Mouse (Mus musculus) intestine, embryonic 16.5 days (tissue): ENCODE measurements at regions not wholly inside any gene's neighbourhood (a gene's known extent, or its start where the extent isn't known, plus 50 kb on each side); places are given as distances from the start of the nearest gene placed in this dataset.

Source experiments
- ATAC-seq: fragments of 200-750 bp; cut with Nextera tagmentation; 2 replicates; pipeline ENCODE4 v1.8.0; 2017; ENCODE audit warnings: moderate TSS enrichment, moderate library complexity
- H3K27ac ChIP-seq: fragments of 300-500 bp; sonication (generic); 2 replicates; pipeline ENCODE4 v1.5.1; 2014; ENCODE audit warnings: mild to moderate bottlenecking, low read length
- H3K27me3 ChIP-seq: fragments of 300-500 bp; sonication (generic); replicated peaks from 2 replicates; pipeline ENCODE4 v1.6.1; 2014; ENCODE audit warnings: low read length, control low read depth, mixed read lengths; ENCODE audit not compliant: control insufficient read depth, insufficient read depth
- H3K36me3 ChIP-seq: fragments of 300-500 bp; sonication (generic); 2 replicates; pipeline ENCODE4 v1.6.1; 2014; ENCODE audit warnings: low read length, control low read depth; ENCODE audit not compliant: control insufficient read depth, insufficient read depth
- H3K4me1 ChIP-seq: fragments of 300-500 bp; sonication (generic); 2 replicates; pipeline ENCODE4 v1.6.1; 2014; ENCODE audit warnings: low read length, control low read depth, mixed read lengths; ENCODE audit not compliant: control insufficient read depth, insufficient read depth
- H3K4me2 ChIP-seq: fragments of 300-500 bp; sonication (generic); 2 replicates; pipeline ENCODE4 v1.6.1; 2014; ENCODE audit warnings: low read depth, low read length, control low read depth
- H3K4me3 ChIP-seq: fragments of 300-500 bp; sonication (generic); 2 replicates; pipeline ENCODE4 v1.5.1; 2014; ENCODE audit warnings: mild to moderate bottlenecking, low read length
- H3K9ac ChIP-seq: fragments of 300-500 bp; sonication (generic); 2 replicates; pipeline ENCODE4 v1.6.1; 2014; ENCODE audit warnings: low read depth, low read length
- H3K9me3 ChIP-seq: fragments of 300-500 bp; sonication (generic); 2 replicates; pipeline ENCODE4 v1.6.1; 2016; ENCODE audit warnings: low read length, control low read depth; ENCODE audit not compliant: control insufficient read depth
- WGBS: fragments of 180-500 bp; shearing (Covaris S2); extraction: QIAGEN DNeasy Blood & Tissue Kit; methylation state at CpG from one replicate; pipeline ENCODE4 v1.1.7; 2014; 5-methylcytosine and 5-hydroxymethylcytosine counted together

DNA sequence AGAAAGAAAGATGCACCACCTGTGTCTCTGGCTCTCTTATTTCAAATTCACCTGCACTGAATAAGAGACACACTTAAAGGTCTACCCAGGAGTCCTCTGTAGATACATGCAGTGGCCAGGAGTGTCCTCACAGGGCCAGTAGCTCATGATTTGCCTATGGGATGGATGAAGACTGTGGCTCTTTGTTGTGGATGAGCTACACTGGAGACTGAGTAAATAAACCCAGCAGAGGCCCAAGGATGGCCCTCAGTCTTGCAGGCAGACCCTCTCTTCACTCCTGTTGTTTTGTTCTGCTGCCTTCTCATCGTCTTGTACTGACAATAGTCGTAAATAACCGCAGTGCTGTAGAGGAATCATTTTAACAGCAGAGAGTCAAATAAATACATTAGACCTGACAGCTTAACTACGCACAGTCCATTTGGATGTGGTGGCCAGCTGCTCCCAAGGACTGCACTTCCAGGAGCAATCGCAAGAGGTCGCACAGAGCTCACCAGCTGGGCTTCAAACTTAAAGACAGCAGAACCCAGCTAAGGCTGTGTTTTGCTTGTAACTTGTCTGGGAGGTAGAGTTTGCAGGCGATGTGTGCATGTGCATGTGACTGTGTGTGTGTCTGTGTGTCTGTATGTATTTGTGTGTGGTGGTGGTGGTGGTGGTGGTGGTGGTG, 328.6 kb upstream of the Camk1g start:
- Histone ChIP-seq H3K4me2 (no peak overlapping the region), H3K9me3 (no peaks in the 10 kb centered on the region), H3K27ac (no peak overlapping the region), H3K27me3 (no peaks in the 10 kb centered on the region), H3K36me3 (no peaks in the 10 kb centered on the region), H3K9ac (no peak overlapping the region), H3K4me3 (no peak overlapping the region), H3K4me1 (peaks cover 3% of the 10 kb centered on the region; the same call in 1 of the 2 replicates)
- WGBS: 9% methylated on average over 7 of the region's 7 CpGs
- ATAC-seq: peak; percentile 50; the same call in 1 of the 2 replicates

DNA sequence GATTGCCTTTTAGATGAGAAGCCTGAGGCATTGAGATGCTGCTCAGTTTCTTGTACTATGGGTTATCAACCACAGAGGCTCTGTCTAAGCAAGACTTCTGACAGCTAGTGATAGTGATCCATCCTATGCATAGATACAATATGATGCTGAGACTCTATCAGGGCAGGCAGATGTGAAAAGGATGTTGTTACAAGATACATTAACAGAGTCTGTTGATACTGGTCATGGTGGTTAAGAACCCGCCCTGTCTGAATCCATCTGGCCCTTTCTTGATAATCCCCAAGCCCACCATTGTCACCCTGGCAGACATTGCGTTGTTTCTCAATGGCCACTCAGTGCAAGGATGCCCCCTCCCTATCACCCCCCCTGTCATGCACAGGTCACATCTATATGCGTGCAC, 327.8 kb upstream of the Camk1g start:
- Histone ChIP-seq H3K27ac (no peak overlapping the region), H3K27me3 (no peaks in the 10 kb centered on the region), H3K9me3 (no peaks in the 10 kb centered on the region), H3K4me3 (no peak overlapping the region), H3K4me2 (no peak overlapping the region), H3K9ac (no peak overlapping the region), H3K36me3 (no peaks in the 10 kb centered on the region), H3K4me1 (peaks cover under 1% of the 10 kb centered on the region; the same call in 1 of the 2 replicates)
- 87% methylated on average over 3 of the region's 3 CpGs for WGBS
- ATAC-seq: no peak

DNA sequence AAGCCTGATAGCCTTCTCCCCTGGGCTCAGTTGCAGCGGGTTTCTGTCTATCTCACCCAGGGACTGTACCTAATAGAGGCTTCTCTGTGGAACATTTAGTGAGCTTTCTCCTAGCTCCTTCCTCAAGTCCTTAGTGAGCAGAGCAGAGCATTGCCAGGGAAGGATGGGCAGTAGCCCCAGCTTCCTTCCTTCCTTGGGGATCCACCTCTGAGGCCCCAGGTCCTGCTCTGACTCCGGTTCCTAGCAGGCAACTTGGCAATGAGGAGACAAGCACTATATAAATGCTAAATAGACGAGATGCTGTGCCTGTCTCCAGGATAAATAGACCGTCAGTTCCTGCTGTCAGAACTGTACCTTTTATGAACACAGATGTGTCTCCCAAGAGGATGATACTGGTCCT, 326.9 kb upstream of the Camk1g start:
- Histone ChIP-seq H3K27me3 (no peaks in the 10 kb centered on the region), H3K4me1 (no peaks in the 10 kb centered on the region), H3K9ac (no peak overlapping the region), H3K4me2 (no peak overlapping the region), H3K9me3 (no peaks in the 10 kb centered on the region), H3K36me3 (no peaks in the 10 kb centered on the region), H3K27ac (no peak overlapping the region), H3K4me3 (no peak overlapping the region)
- no peak for ATAC-seq
- 62% methylated on average over 4 of the region's 4 CpGs for WGBS

DNA sequence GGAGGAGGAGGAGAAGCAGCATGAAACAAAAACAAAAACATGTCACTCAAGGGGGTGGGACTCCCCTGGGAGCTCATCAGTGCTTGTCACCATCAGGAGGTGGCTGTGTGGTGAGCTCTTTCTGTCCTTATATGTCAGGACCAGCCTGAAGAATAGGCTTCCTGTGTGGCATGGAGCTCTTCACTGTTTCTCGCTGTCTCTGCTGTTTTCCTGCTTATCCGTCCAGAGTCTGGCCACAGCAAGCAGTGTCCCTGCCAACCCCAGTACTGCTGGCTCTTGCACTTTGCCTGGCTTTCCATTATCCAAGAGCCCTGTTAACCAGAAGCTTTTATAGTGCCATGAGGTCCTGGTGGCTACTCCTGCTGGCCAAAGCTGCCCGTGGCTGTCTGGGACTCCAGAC, 322.9 kb upstream of the Camk1g start:
- no peak overlapping the region for H3K4me3 ChIP-seq
- no peak overlapping the region for H3K4me2 ChIP-seq
- no peaks in the 10 kb centered on the region for H3K4me1 ChIP-seq
- 41% methylated on average over 3 of the region's 3 CpGs for WGBS
- H3K9me3 ChIP-seq: no peaks in the 10 kb centered on the region
- H3K36me3 ChIP-seq: no peaks in the 10 kb centered on the region
- no peak for ATAC-seq
- H3K27me3 ChIP-seq: no peaks in the 10 kb centered on the region
- H3K9ac ChIP-seq: no peak overlapping the region
- H3K27ac ChIP-seq: no peak overlapping the region

DNA sequence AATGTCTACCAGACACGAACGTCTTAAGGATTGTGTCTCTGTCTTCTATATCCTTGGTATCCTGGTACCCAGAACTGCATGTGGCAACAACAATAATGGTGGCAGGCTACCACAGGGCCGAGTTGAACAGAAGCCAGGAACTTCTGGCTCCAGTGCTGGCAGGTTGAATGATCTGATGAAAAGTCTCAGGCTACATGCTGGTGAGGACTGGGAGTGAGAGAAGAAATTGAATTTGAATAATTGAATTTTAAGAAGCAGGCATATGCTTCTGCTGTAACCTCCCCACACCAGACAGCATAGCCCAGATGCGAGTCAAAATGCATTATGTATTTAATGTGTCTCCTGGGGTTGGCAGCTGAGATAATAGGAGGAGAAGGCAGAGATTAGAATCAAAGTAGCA, 319.5 kb upstream of the Camk1g start:
- WGBS: 70% methylated on average over 4 of the region's 4 CpGs
- Histone ChIP-seq H3K27ac (no peak overlapping the region), H3K4me2 (no peak overlapping the region), H3K27me3 (no peaks in the 10 kb centered on the region), H3K9ac (no peak overlapping the region), H3K36me3 (no peaks in the 10 kb centered on the region), H3K9me3 (no peaks in the 10 kb centered on the region), H3K4me3 (no peak overlapping the region), H3K4me1 (no peaks in the 10 kb centered on the region)
- ATAC-seq: no peak

DNA sequence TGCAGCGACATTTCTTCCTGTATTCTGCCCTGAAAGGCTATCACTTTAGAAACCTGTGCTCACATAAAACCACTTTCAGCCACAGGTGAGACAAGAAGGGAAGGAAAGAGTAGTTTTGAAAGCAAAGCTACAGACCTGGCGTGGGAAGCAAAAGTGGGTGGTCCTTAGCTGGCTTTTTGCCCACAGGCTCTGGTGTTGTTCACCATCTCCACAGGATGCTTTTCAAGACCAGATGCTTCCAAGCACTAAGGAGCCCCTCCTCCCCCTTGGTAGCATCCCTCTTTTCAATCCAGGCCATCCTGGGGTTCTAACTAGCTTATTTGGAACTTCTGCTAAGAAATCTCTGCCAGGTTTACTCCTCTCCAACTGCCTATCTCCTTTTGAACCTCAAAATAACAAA, 312.8 kb upstream of the Camk1g start:
- H3K9me3 ChIP-seq: no peaks in the 10 kb centered on the region
- no peaks in the 10 kb centered on the region for H3K4me1 ChIP-seq
- no peaks in the 10 kb centered on the region for H3K27me3 ChIP-seq
- no peak for ATAC-seq
- no peak overlapping the region for H3K27ac ChIP-seq
- no peak overlapping the region for H3K4me3 ChIP-seq
- WGBS: 63% methylated on average over 2 of the region's 2 CpGs
- no peaks in the 10 kb centered on the region for H3K36me3 ChIP-seq
- no peak overlapping the region for H3K9ac ChIP-seq
- H3K4me2 ChIP-seq: no peak overlapping the region

DNA sequence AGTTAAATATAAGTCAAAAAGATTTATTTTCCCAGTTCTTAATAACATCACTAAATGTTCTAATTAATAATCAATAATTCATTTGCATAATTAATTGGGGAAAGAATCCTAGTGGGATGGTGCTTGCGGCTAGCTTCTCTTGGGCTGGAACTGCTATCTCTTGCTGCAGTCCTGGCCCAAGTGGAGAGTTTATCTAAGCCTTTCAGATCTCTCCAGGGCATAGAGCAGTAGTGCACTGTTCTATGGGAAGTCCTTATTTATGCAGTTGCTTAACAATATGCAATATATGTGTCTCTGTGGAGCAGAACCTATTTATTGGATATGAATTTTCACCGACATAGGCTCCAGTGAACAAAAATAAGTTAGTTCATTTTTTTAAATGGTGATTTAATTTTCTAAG, 308.4 kb upstream of the Camk1g start:
- ATAC-seq: no peak
- no peaks in the 10 kb centered on the region for H3K9me3 ChIP-seq
- no peak overlapping the region for H3K4me3 ChIP-seq
- WGBS: 84% methylated on average over 2 of the region's 2 CpGs
- no peaks in the 10 kb centered on the region for H3K36me3 ChIP-seq
- H3K27ac ChIP-seq: no peak overlapping the region
- no peak overlapping the region for H3K4me2 ChIP-seq
- H3K4me1 ChIP-seq: no peaks in the 10 kb centered on the region
- H3K9ac ChIP-seq: no peak overlapping the region
- H3K27me3 ChIP-seq: no peaks in the 10 kb centered on the region

DNA sequence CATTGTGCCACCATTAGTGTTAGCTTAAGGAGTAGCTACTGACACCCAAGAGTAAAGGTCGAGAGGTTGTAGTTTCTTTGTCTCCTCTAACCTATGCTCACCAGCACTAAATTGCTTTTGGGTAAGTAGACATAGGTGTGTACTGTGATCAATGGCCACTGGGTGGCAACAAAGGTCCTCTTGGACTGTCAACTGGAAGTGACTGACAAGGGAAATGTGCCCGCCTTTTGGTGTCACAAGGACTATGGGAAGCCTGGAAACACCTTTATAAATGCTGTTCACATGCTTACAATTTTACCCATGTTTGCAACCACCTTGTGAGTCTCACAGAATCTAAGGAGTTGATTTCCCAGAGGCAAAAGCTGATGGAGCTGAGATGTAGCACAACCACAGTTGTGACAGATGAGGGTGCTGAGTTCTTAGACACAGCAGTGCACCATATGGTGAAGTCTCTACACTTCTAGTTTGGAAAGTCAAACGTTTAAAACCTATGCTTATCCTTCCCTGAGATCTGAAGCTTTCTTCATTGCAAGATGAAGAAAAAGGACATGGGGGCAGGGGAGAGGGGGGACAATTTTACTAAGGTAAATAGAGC, 303.2 kb upstream of the Camk1g start:
- 37% methylated on average over 3 of the region's 3 CpGs for WGBS
- Histone ChIP-seq H3K27ac (no peak overlapping the region), H3K27me3 (no peaks in the 10 kb centered on the region), H3K4me3 (no peak overlapping the region), H3K4me2 (no peak overlapping the region), H3K9ac (no peak overlapping the region), H3K36me3 (no peaks in the 10 kb centered on the region), H3K9me3 (no peaks in the 10 kb centered on the region), H3K4me1 (no peaks in the 10 kb centered on the region)
- peak; percentile 44; the same call in 1 of the 2 replicates for ATAC-seq

DNA sequence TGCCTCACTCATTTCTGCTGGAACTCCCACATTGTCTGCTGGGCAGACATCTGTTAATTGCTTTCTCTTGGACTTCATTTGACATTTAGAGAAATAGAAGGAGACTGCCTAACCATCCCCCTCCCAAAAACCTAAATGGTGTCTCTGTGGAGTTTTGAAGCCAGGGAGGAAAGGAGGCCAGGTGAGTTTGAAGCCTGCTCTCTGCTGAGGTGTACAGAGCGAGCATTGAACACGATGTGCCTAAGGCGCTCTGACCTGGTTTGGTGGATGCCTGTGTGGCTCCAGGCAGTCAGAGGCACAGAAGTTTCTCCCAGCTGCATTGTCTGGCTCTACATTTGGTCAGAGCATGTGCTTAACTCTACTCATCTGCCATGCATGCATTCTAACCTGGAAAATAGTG, 302.6 kb upstream of the Camk1g start:
- 74% methylated on average over 3 of the region's 3 CpGs for WGBS
- Histone ChIP-seq H3K27ac (no peak overlapping the region), H3K4me3 (no peak overlapping the region), H3K36me3 (no peaks in the 10 kb centered on the region), H3K9me3 (no peaks in the 10 kb centered on the region), H3K4me2 (no peak overlapping the region), H3K9ac (no peak overlapping the region), H3K4me1 (no peaks in the 10 kb centered on the region), H3K27me3 (no peaks in the 10 kb centered on the region)
- no peak for ATAC-seq

DNA sequence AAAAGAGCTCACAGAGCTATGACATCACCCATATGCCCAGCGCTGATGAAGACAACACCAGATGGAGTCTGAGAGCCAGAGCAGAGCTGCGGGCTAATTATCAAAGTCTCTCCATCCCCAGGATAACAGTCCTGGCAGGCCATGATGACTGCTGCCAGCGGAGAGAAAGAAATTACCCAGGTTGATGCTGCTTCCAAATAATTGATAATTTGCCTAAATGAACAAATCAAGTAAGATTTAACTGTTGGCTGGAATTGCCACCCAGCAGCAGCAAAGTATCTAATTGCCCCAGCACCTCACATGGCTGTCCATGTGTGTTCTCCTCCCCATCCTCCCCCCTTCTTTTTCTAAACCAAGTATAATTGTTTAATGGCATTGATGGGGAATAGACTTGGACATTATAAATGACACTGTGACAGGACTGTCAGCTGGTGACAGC, 301.7 kb upstream of the Camk1g start:
- WGBS: 71% methylated on average over 3 of the region's 3 CpGs

More for the DNA sequence above, 301.7 kb upstream of the Camk1g start:
- Histone ChIP-seq H3K4me2 (no peak overlapping the region), H3K9me3 (no peaks in the 10 kb centered on the region), H3K36me3 (no peaks in the 10 kb centered on the region), H3K4me1 (no peaks in the 10 kb centered on the region), H3K27ac (no peak overlapping the region), H3K27me3 (no peaks in the 10 kb centered on the region), H3K9ac (no peak overlapping the region), H3K4me3 (no peak overlapping the region)
- ATAC-seq: no peak
